Mouse (Mus musculus): ENCODE measurements around the gene Tctex1d2. TPM values are rescaled to one million over a fixed set of nuclear protein-coding genes. Genes with fewer than 3 reads are reported as not detected.
A peak's percentile ranks its signal among the peaks of the same experiment; 100 is the strongest.

Tctex1d2 gene
- polyA plus RNA-seq (2015; fragmentation: Nextera tagmentation; extraction: Ambion mirVana) = 30.0 and 30.7 TPM in 2 replicates

GRCm38 (mm10) chr16:32419517-32420483 lies at the start of gene Tctex1d2:
TSS of gene Tctex1d2 (plus strand) at chr16:32419702.
- H3K27me3 ChIP-seq (ENCODE audit: insufficient read depth, low read length) = no peaks in the 10 kb centered on the region
- H3K9me3 ChIP-seq (ENCODE audit: low read length) = no peaks in the 10 kb centered on the region
- peak within 1 kb of the TSS; percentile 84 for H3K9ac ChIP-seq (replicated peaks; ENCODE audit: low read length)
- 1% methylated on average over 45 of the region's 45 CpGs for WGBS
- peak within 1 kb of the TSS; percentile 96 for H3K27ac ChIP-seq (ENCODE audit: low read length)
- peak; percentile 96 for ATAC-seq (ENCODE audit: low FRiP score, low TSS enrichment)
- peaks cover 8% of the 10 kb centered on the region; the same call in 1 of the 2 replicates for H3K4me1 ChIP-seq (ENCODE audit: insufficient read depth, low read length)
- peak within 1 kb of the TSS; percentile 77 for H3K4me3 ChIP-seq (ENCODE audit: low read length)
- H3K36me3 ChIP-seq (ENCODE audit: insufficient read depth, low read length) = no peaks in the 10 kb centered on the region
- peak within 1 kb of the TSS; percentile 78 for H3K4me2 ChIP-seq (replicated peaks; ENCODE audit: low read depth, low read length)

DNA sequence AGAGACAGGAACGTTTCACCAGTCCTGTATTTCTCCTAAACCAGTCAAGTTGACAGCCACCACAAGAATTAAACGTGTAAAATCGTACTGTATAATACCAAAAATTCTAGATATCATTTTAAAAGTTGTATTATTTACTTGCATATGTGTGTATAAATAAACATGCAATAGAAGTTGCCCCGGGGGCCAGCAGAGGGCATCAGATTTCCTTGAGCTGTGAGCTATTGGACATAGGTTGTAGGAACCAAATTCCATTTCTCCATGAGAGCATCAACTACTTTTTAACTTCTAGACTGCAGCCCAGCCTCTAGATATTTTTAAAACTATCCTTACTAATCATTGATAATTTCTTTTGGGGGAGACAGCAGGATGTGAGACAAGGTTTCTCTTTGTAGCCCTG lies 48.2 kb upstream of the Tctex1d2 start:
- Histone ChIP-seq H3K27ac (ENCODE audit: low read length) (no peak overlapping the region), H3K36me3 (ENCODE audit: insufficient read depth, low read length) (peaks cover 37% of the 10 kb centered on the region), H3K9me3 (ENCODE audit: low read length) (no peaks in the 10 kb centered on the region), H3K4me2 (replicated peaks; ENCODE audit: low read depth, low read length) (no peak overlapping the region), H3K4me3 (ENCODE audit: low read length) (no peak overlapping the region), H3K4me1 (ENCODE audit: insufficient read depth, low read length) (no peaks in the 10 kb centered on the region), H3K27me3 (ENCODE audit: insufficient read depth, low read length) (no peaks in the 10 kb centered on the region), H3K9ac (replicated peaks; ENCODE audit: low read length) (no peak overlapping the region)
- 92% methylated on average over 4 of the region's 4 CpGs for WGBS
- no peak for ATAC-seq (ENCODE audit: low FRiP score, low TSS enrichment)

DNA sequence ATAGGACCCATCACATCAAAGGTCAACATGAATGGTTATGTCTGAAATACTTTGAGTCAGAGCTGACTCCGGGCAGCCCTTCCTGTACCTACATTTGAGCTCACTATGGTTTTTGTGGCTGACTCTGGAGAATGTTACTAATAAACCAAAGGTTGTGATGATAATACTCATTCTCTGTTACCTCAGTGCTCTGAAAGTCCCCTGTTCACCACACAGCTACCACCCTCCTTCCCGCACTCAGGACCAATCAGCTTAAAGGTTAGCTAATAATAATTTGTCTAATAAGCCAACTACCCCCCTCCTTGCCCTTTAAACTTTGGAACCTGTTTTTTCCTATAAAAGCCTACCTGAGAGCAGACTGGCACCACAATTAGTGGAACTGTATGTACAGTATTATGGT lies 39.9 kb upstream of the Tctex1d2 start:
- Histone ChIP-seq H3K36me3 (ENCODE audit: insufficient read depth, low read length) (peaks cover 56% of the 10 kb centered on the region), H3K4me1 (ENCODE audit: insufficient read depth, low read length) (no peaks in the 10 kb centered on the region), H3K27ac (ENCODE audit: low read length) (no peak overlapping the region), H3K9ac (replicated peaks; ENCODE audit: low read length) (no peak overlapping the region), H3K4me3 (ENCODE audit: low read length) (no peak overlapping the region), H3K9me3 (ENCODE audit: low read length) (no peaks in the 10 kb centered on the region), H3K27me3 (ENCODE audit: insufficient read depth, low read length) (no peaks in the 10 kb centered on the region), H3K4me2 (replicated peaks; ENCODE audit: low read depth, low read length) (no peak overlapping the region)
- no peak for ATAC-seq (ENCODE audit: low FRiP score, low TSS enrichment)
- 100% methylated on average over 2 of the region's 2 CpGs for WGBS

DNA sequence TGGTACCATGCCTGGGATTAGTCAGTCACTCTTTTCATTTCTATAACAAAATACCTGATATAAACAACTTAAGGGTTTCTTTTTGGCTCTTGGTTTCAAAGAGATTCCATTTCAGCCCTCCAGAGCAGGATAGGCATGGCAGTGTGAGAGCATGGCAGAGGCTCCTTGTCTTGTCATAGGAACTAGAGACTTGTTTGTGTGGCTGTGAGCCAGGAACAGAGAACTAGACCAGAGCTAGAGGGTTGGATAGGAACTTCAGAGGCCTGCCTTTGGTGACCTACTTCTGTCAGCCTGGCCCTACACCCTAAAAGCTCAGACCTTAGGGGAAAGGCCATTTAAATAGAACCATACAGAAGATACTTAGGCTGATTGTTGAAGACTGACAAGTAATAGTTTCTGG lies 36.6 kb upstream of the Tctex1d2 start:
- Histone ChIP-seq H3K36me3 (ENCODE audit: insufficient read depth, low read length) (peaks cover 52% of the 10 kb centered on the region), H3K27me3 (ENCODE audit: insufficient read depth, low read length) (no peaks in the 10 kb centered on the region)

DNA sequence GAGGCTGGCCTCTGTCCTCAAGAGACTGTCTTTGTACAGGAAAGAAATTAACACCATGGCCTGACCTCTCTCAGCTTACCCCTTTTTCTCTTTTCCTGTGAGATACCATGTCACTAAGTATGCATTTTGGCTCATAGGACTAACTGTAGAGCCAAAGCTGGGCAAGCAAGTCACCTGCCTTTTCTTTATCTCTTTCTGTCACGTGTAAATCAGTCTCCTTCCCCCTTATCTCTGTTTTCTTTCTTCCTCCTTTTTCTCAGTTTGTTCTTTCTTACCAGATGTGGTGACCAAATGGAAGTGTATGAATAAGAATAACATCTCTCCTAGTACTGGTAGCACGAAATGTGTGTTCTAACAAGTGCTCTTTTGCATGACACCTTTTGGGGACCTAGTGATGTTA lies 34.6 kb upstream of the Tctex1d2 start:
- Histone ChIP-seq H3K36me3 (ENCODE audit: insufficient read depth, low read length) (peaks cover 36% of the 10 kb centered on the region), H3K4me2 (replicated peaks; ENCODE audit: low read depth, low read length) (no peak overlapping the region), H3K27me3 (ENCODE audit: insufficient read depth, low read length) (no peaks in the 10 kb centered on the region), H3K4me3 (ENCODE audit: low read length) (no peak overlapping the region), H3K9ac (replicated peaks; ENCODE audit: low read length) (no peak overlapping the region), H3K4me1 (ENCODE audit: insufficient read depth, low read length) (no peaks in the 10 kb centered on the region), H3K9me3 (ENCODE audit: low read length) (no peaks in the 10 kb centered on the region), H3K27ac (ENCODE audit: low read length) (no peak overlapping the region)
- ATAC-seq (ENCODE audit: low FRiP score, low TSS enrichment) = no peak
- 85% methylated on average over 2 of the region's 2 CpGs for WGBS

More for the DNA sequence above, 36.6 kb upstream of the Tctex1d2 start:
- no peak overlapping the region for H3K27ac ChIP-seq (ENCODE audit: low read length)
- ATAC-seq (ENCODE audit: low FRiP score, low TSS enrichment) = no peak
- no peak overlapping the region for H3K4me3 ChIP-seq (ENCODE audit: low read length)
- no peak overlapping the region for H3K4me2 ChIP-seq (replicated peaks; ENCODE audit: low read depth, low read length)
- no peaks in the 10 kb centered on the region for H3K4me1 ChIP-seq (ENCODE audit: insufficient read depth, low read length)
- no peaks in the 10 kb centered on the region for H3K9me3 ChIP-seq (ENCODE audit: low read length)
- no peak overlapping the region for H3K9ac ChIP-seq (replicated peaks; ENCODE audit: low read length)

GRCm38 (mm10) chr16:32386826-32387225 lies 32.7 kb upstream of the Tctex1d2 start:
- 88% methylated on average over 3 of the region's 3 CpGs for WGBS
- H3K9me3 ChIP-seq (ENCODE audit: low read length) = no peaks in the 10 kb centered on the region
- H3K4me1 ChIP-seq (ENCODE audit: insufficient read depth, low read length) = no peaks in the 10 kb centered on the region
- H3K27me3 ChIP-seq (ENCODE audit: insufficient read depth, low read length) = no peaks in the 10 kb centered on the region
- H3K36me3 ChIP-seq (ENCODE audit: insufficient read depth, low read length) = peaks cover 32% of the 10 kb centered on the region
- H3K27ac ChIP-seq (ENCODE audit: low read length) = no peak overlapping the region
- H3K4me3 ChIP-seq (ENCODE audit: low read length) = no peak overlapping the region
- ATAC-seq (ENCODE audit: low FRiP score, low TSS enrichment) = no peak
- no peak overlapping the region for H3K9ac ChIP-seq (replicated peaks; ENCODE audit: low read length)
- no peak overlapping the region for H3K4me2 ChIP-seq (replicated peaks; ENCODE audit: low read depth, low read length)

- no peak overlapping the region for H3K9ac ChIP-seq (replicated peaks; ENCODE audit: low read length)
- no peak overlapping the region for H3K4me2 ChIP-seq (replicated peaks; ENCODE audit: low read depth, low read length)
- H3K4me3 ChIP-seq (ENCODE audit: low read length) = no peak overlapping the region
- peaks cover 31% of the 10 kb centered on the region for H3K36me3 ChIP-seq (ENCODE audit: insufficient read depth, low read length)
- no peaks in the 10 kb centered on the region for H3K9me3 ChIP-seq (ENCODE audit: low read length)
- no peak for ATAC-seq (ENCODE audit: low FRiP score, low TSS enrichment)
- no peak overlapping the region for H3K27ac ChIP-seq (ENCODE audit: low read length)
- H3K4me1 ChIP-seq (ENCODE audit: insufficient read depth, low read length) = no peaks in the 10 kb centered on the region
- no peaks in the 10 kb centered on the region for H3K27me3 ChIP-seq (ENCODE audit: insufficient read depth, low read length)
Measured at GRCm38 (mm10) chr16:32389049-32389448, 30.5 kb upstream of the Tctex1d2 start.

DNA sequence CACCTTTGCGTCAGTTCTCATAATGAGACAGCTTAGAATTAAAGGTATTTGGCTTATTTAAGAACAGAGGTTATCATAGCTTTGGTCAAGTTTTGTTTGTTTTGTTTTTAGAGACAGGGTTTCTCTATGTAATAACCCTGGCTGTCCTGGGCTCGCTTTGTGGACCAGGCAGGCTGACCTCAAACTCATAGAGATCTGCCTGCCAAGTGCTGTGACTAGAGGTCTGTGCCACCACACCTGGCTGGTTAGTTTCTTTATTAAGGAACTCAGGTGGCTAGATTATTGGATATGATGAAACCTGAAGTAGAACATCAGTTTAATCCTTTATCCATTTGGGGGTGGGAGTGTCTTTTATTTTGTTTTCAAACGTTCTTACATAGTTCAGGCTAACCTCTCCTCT lies 29.7 kb upstream of the Tctex1d2 start:
- no peaks in the 10 kb centered on the region for H3K9me3 ChIP-seq (ENCODE audit: low read length)
- H3K27ac ChIP-seq (ENCODE audit: low read length) = no peak overlapping the region
- 81% methylated on average over 3 of the region's 3 CpGs for WGBS
- no peak overlapping the region for H3K4me3 ChIP-seq (ENCODE audit: low read length)
- no peaks in the 10 kb centered on the region for H3K27me3 ChIP-seq (ENCODE audit: insufficient read depth, low read length)
- H3K4me1 ChIP-seq (ENCODE audit: insufficient read depth, low read length) = no peaks in the 10 kb centered on the region
- no peak for ATAC-seq (ENCODE audit: low FRiP score, low TSS enrichment)
- H3K36me3 ChIP-seq (ENCODE audit: insufficient read depth, low read length) = peaks cover 27% of the 10 kb centered on the region
- no peak overlapping the region for H3K4me2 ChIP-seq (replicated peaks; ENCODE audit: low read depth, low read length)
- H3K9ac ChIP-seq (replicated peaks; ENCODE audit: low read length) = no peak overlapping the region

- peaks cover 19% of the 10 kb centered on the region; the same call in 1 of the 2 replicates for H3K36me3 ChIP-seq (ENCODE audit: insufficient read depth, low read length)
- no peak overlapping the region for H3K4me3 ChIP-seq (ENCODE audit: low read length)
- H3K9ac ChIP-seq (replicated peaks; ENCODE audit: low read length) = no peak overlapping the region
- no peak overlapping the region for H3K27ac ChIP-seq (ENCODE audit: low read length)
- H3K4me2 ChIP-seq (replicated peaks; ENCODE audit: low read depth, low read length) = no peak overlapping the region
- no peaks in the 10 kb centered on the region for H3K9me3 ChIP-seq (ENCODE audit: low read length)
- 0 out of 2 replicates have a peak, but pooled peaks cover 3% of the 10 kb centered on the region for H3K4me1 ChIP-seq (ENCODE audit: insufficient read depth, low read length)
- no peaks in the 10 kb centered on the region for H3K27me3 ChIP-seq (ENCODE audit: insufficient read depth, low read length)
- ATAC-seq (ENCODE audit: low FRiP score, low TSS enrichment) = no peak
- 97% methylated on average over 3 of the region's 3 CpGs for WGBS
Measured at GRCm38 (mm10) chr16:32390882-32391281, 28.6 kb upstream of the Tctex1d2 start.
